Mouse (Mus musculus): ENCODE results near the gene Oas1g.

DNA sequence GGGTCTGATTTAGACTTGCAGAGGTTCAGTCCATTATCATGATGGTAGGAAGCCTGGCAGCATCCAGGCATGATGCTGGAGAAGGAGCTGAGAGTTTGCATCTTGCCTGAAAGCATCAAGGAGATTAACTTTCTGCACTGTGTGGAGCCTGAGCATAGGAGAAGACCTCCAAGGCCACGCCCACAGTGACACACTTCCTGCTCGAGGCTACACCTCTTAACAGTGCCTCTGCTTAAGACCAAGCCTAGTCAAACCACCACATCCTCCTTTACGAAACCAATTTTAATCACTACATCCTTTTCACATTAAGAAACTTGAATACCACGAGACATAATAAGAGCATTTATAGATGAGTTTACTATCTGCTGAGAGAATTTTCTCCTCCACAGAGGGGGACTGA is 56.4 kb downstream of the Oas1g start:
- TF ChIP-seq CTCF (IDR thresholded peaks at IDR 0.05; ENCODE audit: borderline replicate concordance, insufficient read depth, low read length) (no peak), POLR2A (IDR thresholded peaks at IDR 0.05; ENCODE audit: low read depth, low read length) (no peak)

All from embryonic fibroblast, embryonic 13.5 days (primary cell).